Mouse (Mus musculus): ENCODE results near the gene Laptm5. TPM values are rescaled to one million over a fixed set of nuclear protein-coding genes. Genes with fewer than 3 reads are reported as not detected.

The Laptm5 gene
- polyA plus RNA-seq, 1 experiment from 2014 or later, result 27.7 TPM

DNA sequence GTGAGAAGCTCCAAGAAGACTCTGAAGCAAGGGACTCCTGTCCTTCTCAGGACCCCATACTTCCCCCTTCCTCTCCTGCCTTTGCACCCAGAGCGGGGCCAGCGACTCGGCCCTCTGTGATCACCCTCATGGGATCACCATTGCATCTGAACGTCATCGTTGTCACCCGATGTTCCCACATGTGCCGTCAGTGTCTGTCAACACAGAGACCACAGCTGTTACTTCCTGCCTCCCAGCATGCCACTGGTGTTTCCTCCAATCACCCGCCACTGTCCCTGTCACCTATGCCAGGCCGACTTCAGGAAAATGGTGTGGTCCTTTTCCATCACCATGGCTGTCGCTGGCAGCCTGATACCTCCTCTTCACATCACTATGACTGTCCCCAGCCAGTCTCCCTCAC lies 9.1 kb downstream of the Laptm5 start:
- no peaks in the 10 kb centered on the region for H3K27me3 ChIP-seq (replicated peaks; ENCODE audit: control insufficient read depth, insufficient read depth, low read length)
- H3K9ac ChIP-seq (ENCODE audit: low read depth, low read length), result no peak overlapping the region
- WGBS, result 65% methylated on average over 10 of the region's 10 CpGs
- H3K9me3 ChIP-seq (ENCODE audit: control insufficient read depth), result no peaks in the 10 kb centered on the region
- H3K4me3 ChIP-seq (ENCODE audit: low read depth, low read length), result no peak overlapping the region
- H3K36me3 ChIP-seq (ENCODE audit: control insufficient read depth, insufficient read depth), result no peaks in the 10 kb centered on the region
- TF ChIP-seq CTCF (IDR thresholded peaks at IDR 0.05; ENCODE audit: low read depth), result no peak
- no peak overlapping the region for H3K27ac ChIP-seq (ENCODE audit: low read depth, low read length)
- no peaks in the 10 kb centered on the region for H3K4me1 ChIP-seq (replicated peaks; ENCODE audit: control insufficient read depth, insufficient read depth, low read length)
- ATAC-seq, result no peak
- H3K4me2 ChIP-seq (replicated peaks; ENCODE audit: low read depth), result no peak overlapping the region

DNA sequence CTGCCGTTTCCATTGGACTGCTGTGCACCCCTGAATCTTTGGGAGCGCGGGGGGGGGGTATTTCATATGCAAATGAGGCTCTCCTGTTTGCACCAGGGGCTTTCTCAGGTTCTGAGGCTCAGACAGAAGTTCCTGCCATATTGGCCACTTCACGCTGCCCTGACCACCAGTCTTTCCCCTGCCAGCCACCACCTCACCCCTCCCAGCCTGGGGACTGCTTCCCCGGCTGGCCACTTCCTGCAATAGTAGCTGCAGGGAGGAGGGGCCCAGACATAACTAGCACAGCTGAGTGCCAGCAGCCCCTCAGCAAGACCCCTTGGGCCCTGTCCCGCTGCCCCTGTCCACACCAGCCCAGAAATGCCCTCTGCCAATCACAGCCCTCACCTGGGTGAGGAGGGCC lies 13.3 kb downstream of the Laptm5 start:
- no peak for ATAC-seq
- Histone ChIP-seq H3K4me1 (replicated peaks; ENCODE audit: control insufficient read depth, insufficient read depth, low read length) (no peaks in the 10 kb centered on the region), H3K9me3 (ENCODE audit: control insufficient read depth) (no peaks in the 10 kb centered on the region), H3K27me3 (replicated peaks; ENCODE audit: control insufficient read depth, insufficient read depth, low read length) (no peaks in the 10 kb centered on the region), H3K4me3 (ENCODE audit: low read depth, low read length) (no peak overlapping the region), H3K36me3 (ENCODE audit: control insufficient read depth, insufficient read depth) (no peaks in the 10 kb centered on the region), H3K27ac (ENCODE audit: low read depth, low read length) (no peak overlapping the region), H3K9ac (ENCODE audit: low read depth, low read length) (no peak overlapping the region), H3K4me2 (replicated peaks; ENCODE audit: low read depth) (no peak overlapping the region)
- 55% methylated on average over 6 of the region's 6 CpGs for WGBS
- TF ChIP-seq CTCF (IDR thresholded peaks at IDR 0.05; ENCODE audit: low read depth), result no peak

DNA sequence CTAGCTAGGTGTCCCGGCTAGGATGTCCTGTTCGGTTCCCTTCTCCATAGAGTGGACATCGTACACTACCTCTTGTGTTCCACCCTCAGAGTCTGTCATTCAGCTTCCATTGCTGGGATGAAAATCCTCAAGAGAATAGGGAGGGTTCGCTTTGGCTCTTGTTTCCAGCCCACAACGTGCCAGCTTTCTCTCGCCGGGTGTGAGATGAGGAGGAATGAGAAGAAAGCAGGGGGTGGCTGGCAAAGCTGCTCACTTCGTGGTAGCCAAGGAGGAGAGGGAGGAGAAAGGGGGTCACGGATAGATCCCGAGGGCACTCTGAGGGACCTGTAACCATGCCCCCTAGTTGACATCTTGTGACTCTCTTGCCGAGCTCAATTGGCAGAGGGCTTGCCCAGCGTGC lies 14.9 kb downstream of the Laptm5 start:
- WGBS, result 84% methylated on average over 12 of the region's 12 CpGs
- Histone ChIP-seq H3K9me3 (ENCODE audit: control insufficient read depth) (no peaks in the 10 kb centered on the region), H3K27ac (ENCODE audit: low read depth, low read length) (no peak overlapping the region), H3K4me2 (replicated peaks; ENCODE audit: low read depth) (no peak overlapping the region), H3K4me1 (replicated peaks; ENCODE audit: control insufficient read depth, insufficient read depth, low read length) (no peaks in the 10 kb centered on the region), H3K4me3 (ENCODE audit: low read depth, low read length) (no peak overlapping the region), H3K36me3 (ENCODE audit: control insufficient read depth, insufficient read depth) (no peaks in the 10 kb centered on the region), H3K9ac (ENCODE audit: low read depth, low read length) (no peak overlapping the region), H3K27me3 (replicated peaks; ENCODE audit: control insufficient read depth, insufficient read depth, low read length) (no peaks in the 10 kb centered on the region)
- no peak for TF ChIP-seq CTCF (IDR thresholded peaks at IDR 0.05; ENCODE audit: low read depth)
- ATAC-seq, result no peak

DNA sequence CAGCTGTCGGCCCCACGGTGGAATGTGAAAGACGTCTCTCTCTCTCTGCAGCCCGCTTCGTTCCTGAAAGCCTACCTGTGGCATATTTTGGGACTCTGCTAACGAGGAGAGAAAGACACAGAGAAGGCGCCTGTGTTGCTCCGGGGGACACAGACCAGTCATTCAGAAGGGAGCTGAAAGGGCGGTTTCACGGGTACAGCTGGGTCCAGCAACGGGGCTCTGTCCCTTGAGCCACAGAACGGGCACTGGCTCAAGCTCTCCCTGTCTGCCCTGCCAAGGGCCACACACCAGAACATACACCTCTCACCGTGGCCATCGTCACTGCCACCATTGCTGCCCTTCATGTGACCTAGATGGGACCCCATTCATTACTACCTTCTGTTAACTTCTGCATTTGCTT lies 29.7 kb downstream of the Laptm5 start:
- H3K4me2 ChIP-seq (replicated peaks; ENCODE audit: low read depth), result no peak overlapping the region
- no peaks in the 10 kb centered on the region for H3K9me3 ChIP-seq (ENCODE audit: control insufficient read depth)
- TF ChIP-seq CTCF (IDR thresholded peaks at IDR 0.05; ENCODE audit: low read depth), result no peak
- no peaks in the 10 kb centered on the region for H3K4me1 ChIP-seq (replicated peaks; ENCODE audit: control insufficient read depth, insufficient read depth, low read length)
- H3K9ac ChIP-seq (ENCODE audit: low read depth, low read length), result no peak overlapping the region
- 51% methylated on average over 14 of the region's 14 CpGs for WGBS
- no peaks in the 10 kb centered on the region; the same call in 1 of the 2 replicates for H3K27me3 ChIP-seq (replicated peaks; ENCODE audit: control insufficient read depth, insufficient read depth, low read length)
- ATAC-seq, result no peak
- no peak overlapping the region for H3K4me3 ChIP-seq (ENCODE audit: low read depth, low read length)
- H3K36me3 ChIP-seq (ENCODE audit: control insufficient read depth, insufficient read depth), result no peaks in the 10 kb centered on the region
- no peak overlapping the region for H3K27ac ChIP-seq (ENCODE audit: low read depth, low read length)

DNA sequence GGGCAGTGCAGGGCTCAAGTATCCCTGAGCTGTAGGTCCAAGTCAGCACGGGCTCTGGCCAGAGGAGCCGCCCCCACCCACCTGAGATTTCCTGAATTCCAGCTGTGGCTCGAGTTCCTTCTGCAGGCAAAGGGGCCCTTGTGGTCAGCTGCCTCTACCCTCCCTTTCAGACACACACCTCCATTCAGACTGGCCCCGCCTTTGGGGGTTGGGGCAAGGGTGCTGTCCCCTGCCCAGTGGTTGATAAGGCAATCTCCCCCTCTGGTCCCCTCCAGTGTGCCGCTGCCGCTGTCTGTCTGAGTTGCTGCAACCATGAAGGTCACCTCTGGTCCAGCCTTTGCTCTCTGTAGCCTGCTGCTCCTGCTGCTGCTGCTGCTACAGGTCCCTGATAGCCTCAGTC lies 31.2 kb downstream of the Laptm5 start, which contains the start of gene Matn1:
Gene Matn1 (plus strand): TSS at position 274 of the 400 bp plus-strand sequence.
- no peak within 1 kb of the TSS for H3K9ac ChIP-seq (ENCODE audit: low read depth, low read length)
- ATAC-seq, result no peak
- no peaks in the 10 kb centered on the region for H3K4me1 ChIP-seq (replicated peaks; ENCODE audit: control insufficient read depth, insufficient read depth, low read length)
- H3K36me3 ChIP-seq (ENCODE audit: control insufficient read depth, insufficient read depth), result no peaks in the 10 kb centered on the region
- TF ChIP-seq CTCF (IDR thresholded peaks at IDR 0.05; ENCODE audit: low read depth), result no peak
- no peaks in the 10 kb centered on the region for H3K9me3 ChIP-seq (ENCODE audit: control insufficient read depth)
- 31% methylated on average over 6 of the region's 6 CpGs for WGBS
- no peak within 1 kb of the TSS for H3K4me3 ChIP-seq (ENCODE audit: low read depth, low read length)
- H3K27me3 ChIP-seq (replicated peaks; ENCODE audit: control insufficient read depth, insufficient read depth, low read length), result no peaks in the 10 kb centered on the region; the same call in 1 of the 2 replicates
- H3K27ac ChIP-seq (ENCODE audit: low read depth, low read length), result no peak within 1 kb of the TSS
- H3K4me2 ChIP-seq (replicated peaks; ENCODE audit: low read depth), result no peak within 1 kb of the TSS

DNA sequence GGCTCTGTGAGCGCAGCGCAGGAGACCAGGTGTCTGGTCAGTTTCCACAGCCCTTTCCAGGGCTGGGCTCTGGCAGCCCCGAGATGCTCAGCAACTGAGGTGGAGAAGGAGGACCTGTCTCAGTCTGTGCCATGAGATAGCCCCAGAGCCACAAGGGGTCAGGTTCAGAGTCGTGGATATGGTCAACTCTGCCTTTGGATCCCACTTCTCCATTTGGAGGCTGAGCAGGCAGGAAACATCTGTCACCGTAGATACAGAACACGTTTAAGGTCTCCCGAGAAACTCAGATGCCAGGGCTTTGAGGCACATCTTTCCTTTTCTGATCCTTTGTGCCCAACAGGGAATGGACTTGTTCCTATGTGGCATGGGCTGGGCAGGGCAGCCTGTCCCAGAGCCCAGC lies 31.9 kb downstream of the Laptm5 start:
- Histone ChIP-seq H3K4me1 (replicated peaks; ENCODE audit: control insufficient read depth, insufficient read depth, low read length) (no peaks in the 10 kb centered on the region), H3K4me2 (replicated peaks; ENCODE audit: low read depth) (no peak overlapping the region), H3K9ac (ENCODE audit: low read depth, low read length) (no peak overlapping the region), H3K27ac (ENCODE audit: low read depth, low read length) (no peak overlapping the region), H3K4me3 (ENCODE audit: low read depth, low read length) (no peak overlapping the region), H3K9me3 (ENCODE audit: control insufficient read depth) (no peaks in the 10 kb centered on the region), H3K36me3 (ENCODE audit: control insufficient read depth, insufficient read depth) (no peaks in the 10 kb centered on the region), H3K27me3 (replicated peaks; ENCODE audit: control insufficient read depth, insufficient read depth, low read length) (no peaks in the 10 kb centered on the region; the same call in 1 of the 2 replicates)
- no peak for TF ChIP-seq CTCF (IDR thresholded peaks at IDR 0.05; ENCODE audit: low read depth)
- WGBS, result 77% methylated on average over 7 of the region's 7 CpGs
- ATAC-seq, result no peak

DNA sequence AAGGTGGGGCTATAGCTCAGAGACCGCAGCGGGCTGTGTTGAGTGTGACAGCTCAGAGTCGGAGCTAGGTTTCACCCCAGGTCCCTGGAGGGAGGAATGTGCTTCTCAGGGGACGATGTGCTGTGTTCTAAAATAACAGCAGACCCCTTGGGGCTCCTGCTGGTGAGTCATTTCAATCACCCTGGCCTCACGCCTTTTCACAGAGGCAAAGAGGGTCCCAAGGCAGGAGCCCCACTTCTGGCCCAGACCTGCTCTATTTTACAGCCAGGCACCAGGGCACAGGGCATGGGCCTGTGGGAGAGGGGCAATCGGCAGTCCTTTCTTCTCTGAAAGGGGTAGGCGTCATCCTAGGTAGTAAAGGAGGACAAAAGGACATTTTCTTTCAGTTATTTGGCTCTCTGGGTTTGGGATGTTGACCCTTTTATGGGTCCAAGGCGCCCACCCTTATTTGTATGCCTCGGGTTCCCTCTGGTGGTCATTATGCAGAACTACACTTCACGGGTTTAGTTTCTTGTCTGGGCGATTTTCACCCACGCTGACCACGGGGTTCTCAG lies 34.2 kb downstream of the Laptm5 start:
- TF ChIP-seq CTCF (IDR thresholded peaks at IDR 0.05; ENCODE audit: low read depth), result peak; percentile 79
- Histone ChIP-seq H3K9me3 (ENCODE audit: control insufficient read depth) (no peaks in the 10 kb centered on the region), H3K36me3 (ENCODE audit: control insufficient read depth, insufficient read depth) (no peaks in the 10 kb centered on the region), H3K27ac (ENCODE audit: low read depth, low read length) (no peak overlapping the region), H3K4me2 (replicated peaks; ENCODE audit: low read depth) (no peak overlapping the region), H3K9ac (ENCODE audit: low read depth, low read length) (no peak overlapping the region), H3K4me1 (replicated peaks; ENCODE audit: control insufficient read depth, insufficient read depth, low read length) (no peaks in the 10 kb centered on the region), H3K27me3 (replicated peaks; ENCODE audit: control insufficient read depth, insufficient read depth, low read length) (no peaks in the 10 kb centered on the region; the same call in 1 of the 2 replicates), H3K4me3 (ENCODE audit: low read depth, low read length) (no peak overlapping the region)
- WGBS, result 22% methylated on average over 13 of the region's 13 CpGs
- ATAC-seq, result no peak

All from intestine, postnatal 0 days (tissue).